Mouse (Mus musculus) cortical plate, adult 2 months (tissue): Measurements from ENCODE around the gene Gli1. TPM values are rescaled to one million over a fixed set of nuclear protein-coding genes. Genes with fewer than 3 reads are reported as not detected.

ENCODE experiments used
- H3K27ac ChIP-seq: fragments of 200-500 bp; 2 replicates; pipeline ENCODE4 v1.5.1; 2012; ENCODE audit warnings: low read length, control low read depth, inconsistent platforms; ENCODE audit not compliant: insufficient read depth
- H3K4me1 ChIP-seq: fragments of 200-500 bp; 2 replicates; pipeline ENCODE4 v1.6.1; 2011; ENCODE audit warnings: low read length; ENCODE audit not compliant: control insufficient read depth, insufficient read depth
- H3K4me3 ChIP-seq: fragments of 200-500 bp; 2 replicates; pipeline ENCODE4 v1.5.1; 2011; ENCODE audit warnings: mild to moderate bottlenecking, low read length, control low read depth; ENCODE audit not compliant: insufficient read depth
- CTCF ChIP-seq: fragments of 200-500 bp; IDR thresholded peaks from 2 replicates; pipeline ENCODE4 v1.5.1; 2011; ENCODE audit warnings: mild to moderate bottlenecking, control low read depth, low read length; ENCODE audit not compliant: insufficient read depth; ENCODE audit errors: extremely low read depth
- POLR2A ChIP-seq: fragments of 200-500 bp; IDR thresholded peaks from 2 replicates; pipeline ENCODE4 v1.6.1; 2011; ENCODE audit warnings: mild to moderate bottlenecking, low read length, control low read depth; ENCODE audit not compliant: insufficient read depth; ENCODE audit errors: extremely low read depth
- polyA plus RNA-seq: library from polyadenylated mRNA; depleted of rRNA; stranded (reverse); fragments of >200 nt; gene quantifications from 2 replicates; pipeline ENCODE4 v1.2.3, GENCODE M21; 2012

Gene Gli1
- polyA plus RNA-seq, 1 experiment: 2.3 TPM

GRCm38 (mm10) chr10:127349810-127350209 is 8.0 kb upstream of the Gli1 start:
- Histone ChIP-seq H3K4me3 (no peak overlapping the region), H3K27ac (no peak overlapping the region), H3K4me1 (no peaks in the 10 kb centered on the region)
- TF ChIP-seq POLR2A (no peak), CTCF (no peak)

GRCm38 (mm10) chr10:127348957-127349356 is 7.2 kb upstream of the Gli1 start:
- no peak for TF ChIP-seq POLR2A
- 0 out of 2 replicates have a peak, but pooled peaks have one; percentile 8 for TF ChIP-seq CTCF
- H3K27ac ChIP-seq: no peak overlapping the region
- H3K4me3 ChIP-seq: no peak overlapping the region
- H3K4me1 ChIP-seq: no peaks in the 10 kb centered on the region

GRCm38 (mm10) chr10:127346173-127346572 is 4.4 kb upstream of the Gli1 start:
- TF ChIP-seq CTCF (no peak), POLR2A (no peak)

GRCm38 (mm10) chr10:127343029-127343428 is 1.3 kb upstream of the Gli1 start:
- H3K27ac ChIP-seq: no peak overlapping the region
- H3K4me3 ChIP-seq: no peak overlapping the region
- peaks cover 1% of the 10 kb centered on the region; the same call in 1 of the 2 replicates for H3K4me1 ChIP-seq
- no peak for TF ChIP-seq POLR2A
- no peak for TF ChIP-seq CTCF

More at GRCm38 (mm10) chr10:127346173-127346572, 4.4 kb upstream of the Gli1 start:
- H3K4me3 ChIP-seq: no peak overlapping the region
- no peak overlapping the region for H3K27ac ChIP-seq
- H3K4me1 ChIP-seq: no peaks in the 10 kb centered on the region

GRCm38 (mm10) chr10:127341360-127341690 is 449 bp downstream of the Gli1 start:
- Histone ChIP-seq H3K4me3 (0 out of 2 replicates have a peak overlapping the region, but pooled peaks have one; percentile 19), H3K4me1 (peaks cover 1% of the 10 kb centered on the region; the same call in 1 of the 2 replicates), H3K27ac (no peak overlapping the region)
- TF ChIP-seq CTCF (no peak), POLR2A (no peak)

- no peak overlapping the region for H3K27ac ChIP-seq
- TF ChIP-seq CTCF (no peak), POLR2A (no peak)
- peaks cover 1% of the 10 kb centered on the region; the same call in 1 of the 2 replicates for H3K4me1 ChIP-seq
- H3K4me3 ChIP-seq: no peak overlapping the region
Measured at GRCm38 (mm10) chr10:127340577-127341359, 1.0 kb downstream of the Gli1 start.

- TF ChIP-seq CTCF (no peak), POLR2A (no peak)
- H3K4me1 ChIP-seq: peaks cover 1% of the 10 kb centered on the region; the same call in 1 of the 2 replicates
- peak overlapping the region; percentile 38 for H3K4me3 ChIP-seq
- H3K27ac ChIP-seq: no peak overlapping the region
Measured at GRCm38 (mm10) chr10:127339683-127340576, 1.8 kb downstream of the Gli1 start.

GRCm38 (mm10) chr10:127338930-127339682 is 2.7 kb downstream of the Gli1 start:
- peaks cover 1% of the 10 kb centered on the region; the same call in 1 of the 2 replicates for H3K4me1 ChIP-seq
- H3K4me3 ChIP-seq: peak overlapping the region; percentile 38
- TF ChIP-seq POLR2A (no peak), CTCF (peak; percentile 91)
- H3K27ac ChIP-seq: no peak overlapping the region
